Mouse (Mus musculus) G1E (cell line): Measurements from ENCODE around the gene Fam71a.

Experiments used
- CTCF ChIP-seq: IDR thresholded peaks from 2 replicates; pipeline ENCODE4 v1.5.1; 2012; ENCODE audit warnings: low read depth, low read length, inconsistent platforms, mixed read lengths
- GATA2 ChIP-seq: IDR thresholded peaks from 2 replicates; pipeline ENCODE4 v1.6.1; 2012; ENCODE audit warnings: low read depth, low read length, inconsistent platforms, borderline replicate concordance
- POLR2AphosphoS5 ChIP-seq: IDR thresholded peaks from 2 replicates; pipeline ENCODE4 v1.6.1; 2012; ENCODE audit warnings: low read depth, low read length, inconsistent platforms; ENCODE audit not compliant: insufficient replicate concordance

GRCm38 (mm10) chr1:191172487-191172886 is 7.9 kb upstream of the Fam71a start:
- TF ChIP-seq CTCF (no peak), POLR2AphosphoS5 (no peak), GATA2 (no peak)
